Mouse (Mus musculus): Measurements from ENCODE around the gene Aoah.

Aoah gene

GRCm38 (mm10) chr13:20793901-20794300 is at the start of gene Aoah:
TSS of gene Aoah (plus strand) at chr13:20794113.
- no peak for DNase-seq (ENCODE audit: low spot score)

- DNase-seq (ENCODE audit: low spot score): no peak
Measured at GRCm38 (mm10) chr13:20754843-20755242, 39.1 kb upstream of the Aoah start.

GRCm38 (mm10) chr13:20783648-20784047 is 10.3 kb upstream of the Aoah start:
- DNase-seq (ENCODE audit: low spot score): no peak

- no peak for DNase-seq (ENCODE audit: low spot score)
Measured at GRCm38 (mm10) chr13:20784060-20784459, 9.9 kb upstream of the Aoah start.

- no peak for DNase-seq (ENCODE audit: low spot score)
Measured at GRCm38 (mm10) chr13:20785960-20786359, 8.0 kb upstream of the Aoah start.

GRCm38 (mm10) chr13:20786825-20787245 is 7.1 kb upstream of the Aoah start:
- DNase-seq (ENCODE audit: low spot score): peak; percentile 71

- DNase-seq (ENCODE audit: low spot score): no peak
Measured at GRCm38 (mm10) chr13:20787952-20788351, 6.0 kb upstream of the Aoah start.

- DNase-seq (ENCODE audit: low spot score): no peak
Measured at GRCm38 (mm10) chr13:20796651-20797050, 2.7 kb downstream of the Aoah start.

GRCm38 (mm10) chr13:20798536-20798935 is 4.6 kb downstream of the Aoah start:
- no peak for DNase-seq (ENCODE audit: low spot score)

GRCm38 (mm10) chr13:20799772-20800171 is 5.9 kb downstream of the Aoah start:
- DNase-seq (ENCODE audit: low spot score): no peak

- no peak for DNase-seq (ENCODE audit: low spot score)
Measured at GRCm38 (mm10) chr13:20800569-20800968, 6.7 kb downstream of the Aoah start.

GRCm38 (mm10) chr13:20811782-20812406 is 18.0 kb downstream of the Aoah start:
- no peak for DNase-seq (ENCODE audit: low spot score)

- DNase-seq (ENCODE audit: low spot score): no peak
Measured at GRCm38 (mm10) chr13:20816385-20816784, 22.5 kb downstream of the Aoah start.

GRCm38 (mm10) chr13:20820712-20821328 is 26.9 kb downstream of the Aoah start:
- DNase-seq (ENCODE audit: low spot score): no peak

GRCm38 (mm10) chr13:20828728-20829127 is 34.8 kb downstream of the Aoah start:
- DNase-seq (ENCODE audit: low spot score): no peak

- no peak for DNase-seq (ENCODE audit: low spot score)
Measured at GRCm38 (mm10) chr13:20829181-20829900, 35.4 kb downstream of the Aoah start.

GRCm38 (mm10) chr13:20855893-20856292 is 62.0 kb downstream of the Aoah start:
- DNase-seq (ENCODE audit: low spot score): no peak

- no peak for DNase-seq (ENCODE audit: low spot score)
Measured at GRCm38 (mm10) chr13:20899372-20899771, 105.5 kb downstream of the Aoah start.

GRCm38 (mm10) chr13:20900396-20900971 is 106.6 kb downstream of the Aoah start:
- no peak for DNase-seq (ENCODE audit: low spot score)

- no peak for DNase-seq (ENCODE audit: low spot score)
Measured at GRCm38 (mm10) chr13:20900972-20901457, 107.1 kb downstream of the Aoah start.

- DNase-seq (ENCODE audit: low spot score): no peak
Measured at GRCm38 (mm10) chr13:20901634-20902135, 107.8 kb downstream of the Aoah start.

- DNase-seq (ENCODE audit: low spot score): no peak
Measured at GRCm38 (mm10) chr13:20904118-20904517, 110.2 kb downstream of the Aoah start.

Measured in yolk sac, embryonic 10.5 days (tissue).